Mouse (Mus musculus) CH12.LX (cell line): Measurements from ENCODE around the gene Ifna4.

Experiments
- CHD1 ChIP-seq: IDR thresholded peaks from 2 replicates; pipeline ENCODE4 v1.6.1; 2012; ENCODE audit warnings: low read depth, low read length, improper control_type of control experiment, inconsistent platforms
- CHD2 ChIP-seq: IDR thresholded peaks from 2 replicates; pipeline ENCODE4 v1.6.1; 2011; ENCODE audit warnings: low read length, improper control_type of control experiment
- CTCF ChIP-seq, 2 experiments: IDR thresholded peaks in 1 of 2; conservative IDR thresholded peaks in 1 of 2; 2 replicates each; pipeline ENCODE4 v1.5.1; 2011 to 2012; ENCODE audit warnings: low read depth in 2 of 2, low read length in 2 of 2, improper control_type of control experiment in 1 of 2, inconsistent platforms in 1 of 2, mild to moderate bottlenecking in 1 of 2, moderate library complexity in 1 of 2
- E2F4 ChIP-seq: IDR thresholded peaks from 2 replicates; pipeline ENCODE4 v1.6.1; 2011; ENCODE audit warnings: low read depth, low read length, improper control_type of control experiment; ENCODE audit not compliant: insufficient replicate concordance
- KAT2A ChIP-seq: IDR thresholded peaks from 2 replicates; pipeline ENCODE4 v1.6.1; 2012; ENCODE audit warnings: low read length, improper control_type of control experiment, inconsistent platforms; ENCODE audit not compliant: insufficient replicate concordance
- MAFK ChIP-seq: IDR thresholded peaks from 2 replicates; pipeline ENCODE4 v1.6.1; 2011; ENCODE audit warnings: low read length, improper control_type of control experiment; ENCODE audit not compliant: insufficient replicate concordance
- MAX ChIP-seq: IDR thresholded peaks from 2 replicates; pipeline ENCODE4 v1.6.1; 2011; ENCODE audit warnings: low read length, improper control_type of control experiment
- POLR2A ChIP-seq: IDR thresholded peaks from 2 replicates; pipeline ENCODE4 v1.6.1; 2011; ENCODE audit warnings: low read depth, mild to moderate bottlenecking, improper control_type of control experiment, low read length
- RAD21 ChIP-seq: IDR thresholded peaks from 2 replicates; pipeline ENCODE4 v1.6.1; 2011; ENCODE audit warnings: low read depth, mild to moderate bottlenecking, low read length, improper control_type of control experiment, moderate library complexity

GRCm38 (mm10) chr4:88888236-88888635, 46.6 kb downstream of the Ifna4 start:
- TF ChIP-seq E2F4 (no peak), CTCF (conservative IDR thresholded peaks at IDR 0.05 in 1 of 2, IDR thresholded peaks at IDR 0.05 in 1 of 2; ENCODE audit: low read depth in 2 of 2, low read length in 2 of 2) (no peak), CHD2 (no peak), CHD1 (no peak), RAD21 (no peak), KAT2A (no peak), POLR2A (no peak), MAFK (no peak), MAX (no peak)
